Mouse (Mus musculus) frontal cortex, postnatal 14 days (tissue): ENCODE data around the gene Sec14l1.
A peak's percentile ranks its signal among the peaks of the same experiment; 100 is the strongest.

Experiments used
- DNase-seq, 2 experiments: peaks; one replicate each; pipeline ENCODE4 v3.0.0; 2022; ENCODE audit warnings: low spot score in 2 of 2

The Sec14l1 gene

DNA sequence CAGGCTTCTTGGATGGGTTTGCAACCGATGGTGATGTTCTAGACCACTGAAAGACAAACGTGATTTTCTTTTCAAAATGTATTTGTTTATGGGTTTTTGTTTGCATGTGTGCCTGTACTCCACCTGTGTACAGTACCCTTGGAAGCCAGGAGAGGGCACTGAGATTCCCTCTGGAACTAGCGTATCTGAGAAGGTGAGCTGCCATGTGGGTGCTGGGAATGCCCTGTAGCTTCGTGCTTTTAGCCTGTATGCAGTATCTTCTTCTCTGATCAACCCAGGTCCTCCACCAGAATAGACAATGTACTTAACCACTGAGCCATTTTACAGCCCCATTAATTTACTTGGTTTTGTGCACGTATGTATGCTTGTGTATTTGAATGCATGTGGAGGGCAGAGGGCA, 68.9 kb downstream of the Sec14l1 start:
- no peak for DNase-seq

- no peak for DNase-seq
These were observed 70.3 kb downstream of the Sec14l1 start for GRCm38 (mm10) chr11:117185076-117185933.

DNA sequence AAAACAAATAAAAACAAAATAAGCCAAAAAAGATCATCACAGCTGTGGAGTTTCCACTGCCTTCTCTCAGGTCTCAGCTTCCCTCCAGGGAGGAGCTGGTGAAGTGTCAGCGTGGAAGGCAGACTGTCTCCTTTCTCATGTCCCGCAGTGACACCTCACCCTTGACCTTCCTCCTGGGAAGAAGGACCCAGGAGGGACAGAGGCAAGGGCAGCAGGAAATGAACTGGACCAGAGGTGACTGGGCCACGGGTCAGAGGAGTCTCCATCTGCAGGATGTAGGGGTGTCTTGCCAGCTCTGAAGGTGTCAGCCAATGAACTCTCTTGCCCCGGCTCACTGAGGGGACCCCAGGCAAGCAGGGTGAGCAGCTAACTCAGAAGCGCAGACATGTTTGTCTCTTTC, 76.6 kb downstream of the Sec14l1 start:
- no peak for DNase-seq

DNA sequence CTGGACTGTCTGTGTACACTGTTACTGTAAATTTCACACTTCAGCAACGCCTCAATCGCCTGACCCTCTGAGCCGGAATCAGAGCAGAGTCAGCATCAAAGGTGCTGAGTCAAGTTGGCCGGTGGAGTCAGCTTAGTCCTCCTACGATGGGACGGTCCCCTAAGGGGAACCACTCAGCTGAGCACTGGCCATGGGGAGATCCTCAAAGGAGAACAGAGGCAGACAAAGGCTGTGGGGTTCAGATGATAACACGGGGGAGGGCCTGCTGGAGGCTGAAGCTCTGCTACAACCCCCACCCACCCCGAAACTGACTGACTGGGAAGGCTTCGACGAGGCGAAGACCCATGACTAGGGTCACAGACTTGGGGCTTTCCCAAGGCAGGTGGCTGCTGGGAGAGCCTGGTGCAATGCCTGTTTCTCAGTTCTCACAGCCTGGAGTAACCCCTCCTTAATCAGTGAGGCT, 79.5 kb downstream of the Sec14l1 start:
- DNase-seq, result no peak

DNA sequence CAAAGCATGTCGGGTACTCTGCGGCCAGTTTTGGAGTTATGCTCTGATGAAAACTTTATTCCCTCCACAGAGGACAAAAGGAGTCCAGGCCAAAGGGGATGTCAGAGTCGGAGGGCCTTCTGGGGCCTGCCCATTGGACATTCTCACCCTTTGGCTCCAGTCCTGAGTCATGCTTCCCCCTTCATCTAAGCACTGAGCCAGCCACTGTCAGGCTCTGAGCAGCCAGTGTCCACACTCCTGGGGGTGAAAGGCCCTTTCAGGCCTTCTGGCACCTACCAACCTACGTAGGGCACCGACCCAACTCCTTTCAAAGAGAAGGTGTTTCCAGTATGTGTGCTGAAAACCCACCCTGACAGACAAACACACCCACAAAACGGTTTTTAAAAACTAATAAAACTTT, 80.6 kb downstream of the Sec14l1 start:
- no peak for DNase-seq

GRCm38 (mm10) chr11:117196681-117197080, 81.7 kb downstream of the Sec14l1 start:
- DNase-seq, result no peak

- DNase-seq, result no peak
These were observed 83.2 kb downstream of the Sec14l1 start for GRCm38 (mm10) chr11:117198122-117198521.

GRCm38 (mm10) chr11:117199282-117200175, 84.6 kb downstream of the Sec14l1 start, which contains the start of gene Sept9:
Sept9 (plus strand) TSS chr11:117199661.
- DNase-seq, result no peak

GRCm38 (mm10) chr11:117201846-117202245, 86.9 kb downstream of the Sec14l1 start:
- no peak for DNase-seq

- no peak for DNase-seq
These were observed 89.6 kb downstream of the Sec14l1 start for GRCm38 (mm10) chr11:117204606-117205005.

DNA sequence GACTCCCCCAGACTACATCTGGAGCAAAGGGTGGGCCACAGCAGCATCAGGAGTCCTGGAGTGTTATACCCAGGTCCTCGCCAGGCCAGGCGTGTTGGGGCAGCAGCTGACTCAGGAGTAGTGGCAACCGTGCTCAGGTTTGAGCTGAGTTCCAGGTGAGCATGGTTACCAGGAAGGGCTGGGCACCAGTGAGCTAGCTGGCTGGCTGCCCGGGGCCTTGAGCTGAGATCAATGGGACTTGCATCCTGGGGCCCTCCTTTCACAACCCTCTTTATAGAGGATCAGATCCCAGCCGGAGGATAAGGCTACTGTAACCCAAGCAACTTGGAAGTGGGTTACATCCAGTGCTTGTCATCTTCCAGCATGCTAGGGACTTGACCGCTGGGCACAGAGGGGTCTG, 90.1 kb downstream of the Sec14l1 start:
- DNase-seq, result no peak

DNA sequence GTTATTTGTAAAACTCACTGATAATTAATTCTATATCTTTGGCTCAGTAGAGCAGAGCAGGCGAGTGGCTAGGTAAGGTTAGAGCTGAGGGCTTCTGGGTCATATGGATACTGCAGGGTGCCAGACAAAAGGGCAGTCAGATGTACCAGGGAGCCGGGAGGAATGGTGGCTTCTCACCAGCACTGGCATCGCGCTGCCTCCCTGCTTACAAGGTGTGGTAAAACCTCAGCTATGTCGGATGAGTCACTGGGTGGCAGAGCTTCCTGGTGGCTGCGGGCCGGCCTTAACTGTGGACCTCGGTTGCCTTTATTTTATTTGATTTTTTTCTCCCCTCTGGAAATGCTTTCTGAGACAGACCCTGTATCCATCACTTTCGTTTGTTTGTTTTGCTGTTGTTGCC, 90.5 kb downstream of the Sec14l1 start:
- no peak for DNase-seq

- no peak for DNase-seq
These were observed 92.5 kb downstream of the Sec14l1 start for GRCm38 (mm10) chr11:117207436-117207835.

DNA sequence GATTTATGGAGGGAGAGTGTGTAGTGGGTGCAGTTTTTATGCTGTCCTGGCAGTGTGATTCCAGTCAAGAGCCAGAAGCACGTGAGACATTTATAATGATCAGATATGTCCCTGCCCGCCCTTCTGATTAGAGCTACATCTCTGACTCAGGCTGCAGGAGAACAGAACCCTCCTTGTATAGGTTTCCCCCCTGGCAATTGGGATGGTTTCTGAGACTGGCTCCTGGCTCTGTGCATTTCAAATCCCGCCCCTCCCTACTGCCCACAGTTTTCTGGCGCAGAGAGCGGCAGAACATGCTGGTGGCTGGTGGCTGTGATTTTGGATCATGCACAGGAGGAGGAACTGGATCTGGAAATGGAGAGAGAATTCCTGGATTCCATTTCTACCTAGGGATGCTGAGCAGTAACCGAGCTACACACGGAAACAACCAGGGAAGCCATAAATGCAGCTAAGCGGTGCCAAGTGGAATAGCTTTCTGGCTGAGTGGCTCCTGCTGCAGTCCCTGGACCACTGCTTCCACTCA, 93.2 kb downstream of the Sec14l1 start:
- peak in 1 of 2 experiments; percentile 25 for DNase-seq
